Mouse (Mus musculus) embryonic fibroblast, embryonic 13.5 days (primary cell): Measurements from ENCODE around the gene Foxc1.

Experiments
- CTCF ChIP-seq: IDR thresholded peaks from 2 replicates; pipeline ENCODE4 v1.5.1; 2011; ENCODE audit warnings: mild to moderate bottlenecking, control low read depth, low read length, moderate library complexity, borderline replicate concordance; ENCODE audit not compliant: insufficient read depth
- POLR2A ChIP-seq: IDR thresholded peaks from 2 replicates; pipeline ENCODE4 v1.6.1; 2011; ENCODE audit warnings: low read depth, mild to moderate bottlenecking, control low read depth, low read length, moderate library complexity

DNA sequence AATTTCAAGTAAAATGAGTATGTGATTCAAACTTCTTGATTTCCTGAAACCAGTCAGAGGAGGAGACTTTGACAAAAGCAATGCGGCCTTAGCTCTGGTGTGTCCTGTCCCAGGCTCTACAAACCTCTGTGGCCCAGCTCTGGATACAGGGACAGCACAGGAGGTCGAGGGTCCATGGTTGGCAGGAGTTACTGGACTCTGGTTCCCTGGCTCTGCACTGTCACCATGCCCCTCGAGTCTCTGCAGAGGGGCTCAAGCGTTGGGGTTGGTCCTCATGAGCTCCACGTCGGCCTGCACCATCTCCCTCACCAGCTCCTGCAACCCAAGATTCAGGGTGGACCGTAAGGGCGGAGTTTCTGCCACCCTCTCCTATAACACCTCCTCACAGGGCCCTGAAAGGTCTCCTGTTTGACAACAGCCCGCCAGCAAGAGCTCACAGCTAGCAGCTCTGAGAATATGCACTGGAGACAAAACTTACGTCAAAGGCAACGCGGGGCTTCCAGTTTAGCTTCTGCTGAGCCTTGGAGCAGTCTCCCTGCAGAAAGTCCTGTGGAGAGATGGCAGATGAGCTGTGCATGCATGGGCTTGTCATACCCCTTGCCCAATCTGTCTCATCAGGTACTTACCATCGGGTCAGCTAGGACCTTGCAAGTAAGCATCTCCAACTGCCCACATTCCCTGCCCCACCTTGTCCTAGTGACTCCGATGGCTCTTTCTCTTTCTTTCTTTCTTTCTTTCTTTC, 13.4 kb downstream of the Foxc1 start:
- no peak for TF ChIP-seq POLR2A
- no peak for TF ChIP-seq CTCF
